Mouse (Mus musculus): ENCODE results near the gene Coro2a. TPM values are rescaled to one million over a fixed set of nuclear protein-coding genes. Genes with fewer than 3 reads are reported as not detected.

The Coro2a gene
- polyA plus RNA-seq, 1 experiment from 2014 or later, result 14.5 TPM

- DNase-seq (ENCODE audit: low spot score), result no peak
Measured at GRCm38 (mm10) chr4:46562037-46562436, 40.0 kb downstream of the Coro2a start.

- DNase-seq (ENCODE audit: low spot score), result no peak
Measured at GRCm38 (mm10) chr4:46560069-46560705, 41.8 kb downstream of the Coro2a start.

- DNase-seq (ENCODE audit: low spot score), result no peak
Measured at GRCm38 (mm10) chr4:46558672-46559667, 43.0 kb downstream of the Coro2a start.

GRCm38 (mm10) chr4:46556933-46557332, 45.1 kb downstream of the Coro2a start:
- DNase-seq (ENCODE audit: low spot score), result peak; percentile 41

- DNase-seq (ENCODE audit: low spot score), result no peak
Measured at GRCm38 (mm10) chr4:46555762-46556161, 46.2 kb downstream of the Coro2a start.

GRCm38 (mm10) chr4:46554295-46555069, 47.5 kb downstream of the Coro2a start:
- no peak for DNase-seq (ENCODE audit: low spot score)

GRCm38 (mm10) chr4:46553864-46554263, 48.1 kb downstream of the Coro2a start:
- no peak for DNase-seq (ENCODE audit: low spot score)

GRCm38 (mm10) chr4:46550406-46550805, 51.6 kb downstream of the Coro2a start:
- no peak for DNase-seq (ENCODE audit: low spot score)

- DNase-seq (ENCODE audit: low spot score), result no peak
Measured at GRCm38 (mm10) chr4:46549979-46550378, 52.0 kb downstream of the Coro2a start.

- no peak for DNase-seq (ENCODE audit: low spot score)
Measured at GRCm38 (mm10) chr4:46546709-46547108, 55.3 kb downstream of the Coro2a start.

GRCm38 (mm10) chr4:46545498-46545897, 56.5 kb downstream of the Coro2a start:
- no peak for DNase-seq (ENCODE audit: low spot score)

GRCm38 (mm10) chr4:46544313-46544712, 57.7 kb downstream of the Coro2a start:
- DNase-seq (ENCODE audit: low spot score), result peak; percentile 64

- no peak for DNase-seq (ENCODE audit: low spot score)
Measured at GRCm38 (mm10) chr4:46543366-46544050, 58.5 kb downstream of the Coro2a start.

GRCm38 (mm10) chr4:46541707-46542106, 60.3 kb downstream of the Coro2a start:
- no peak for DNase-seq (ENCODE audit: low spot score)

GRCm38 (mm10) chr4:46539167-46539566, 62.8 kb downstream of the Coro2a start:
- DNase-seq (ENCODE audit: low spot score), result no peak

GRCm38 (mm10) chr4:46535840-46536361, 66.1 kb downstream of the Coro2a start, which contains the start of gene Trim14:
Trim14 (minus strand) TSS chr4:46536141.
- DNase-seq (ENCODE audit: low spot score), result peak; percentile 77

GRCm38 (mm10) chr4:46535094-46535830, 66.7 kb downstream of the Coro2a start:
- peak; percentile 74 for DNase-seq (ENCODE audit: low spot score)

GRCm38 (mm10) chr4:46533934-46534720, 67.9 kb downstream of the Coro2a start:
- no peak for DNase-seq (ENCODE audit: low spot score)

GRCm38 (mm10) chr4:46532926-46533325, 69.1 kb downstream of the Coro2a start:
- DNase-seq (ENCODE audit: low spot score), result no peak

Data from thymus, postnatal 0 days (tissue).